In the genomic region with DNA sequence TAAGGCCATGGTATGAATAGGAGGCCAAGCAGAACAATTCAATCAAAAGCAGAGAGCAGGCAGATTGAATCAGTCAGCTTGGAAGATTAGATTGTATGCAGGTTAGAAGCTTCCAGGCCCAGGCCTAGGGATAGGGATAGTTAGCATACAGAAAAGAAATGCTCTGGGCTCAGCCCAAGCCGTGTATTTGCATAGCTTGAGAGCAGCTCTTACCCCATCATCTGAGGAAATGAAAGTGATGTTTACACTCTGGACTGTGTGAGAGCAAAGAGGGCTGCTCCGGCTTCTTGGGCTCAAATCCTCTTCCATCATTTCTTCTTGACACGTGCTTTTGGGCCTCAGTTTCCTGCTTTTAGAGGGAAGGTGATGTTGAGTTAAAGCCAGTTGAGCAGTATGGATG, we compare ENCODE assay signal across 16 mouse cellular contexts. TPM values are rescaled to one million over a fixed set of nuclear protein-coding genes. Genes with fewer than 3 reads are reported as not detected.
"Had no signal": no experiment of that assay in that cellular context is flagged by ENCODE, and none has a peak within 500 bp of the region (broad histone marks: within the 10 kb centered on the region; RNA-seq: fewer than 3 reads in every experiment).

No protein-coding gene starts in this region.

- H3K27ac ChIP-seq: liver, embryonic 12.5 days; liver, embryonic 14.5 days; lung, embryonic 15.5 days; midbrain, embryonic 13.5 days; midbrain, embryonic 15.5 days; neural tube, embryonic 12.5 days; stomach, embryonic 15.5 days; stomach, postnatal 0 days had no signal

- ATAC-seq: liver, embryonic 12.5 days; midbrain, embryonic 13.5 days; midbrain, embryonic 15.5 days had no signal

- DNase-seq: lung, adult 2 months; lung, postnatal 10 days; right cerebral cortex, postnatal 14 days; thymus, adult 2 months; thymus, postnatal 14 days; thymus, postnatal 36 days had no signal

- H3K4me3 ChIP-seq: liver, embryonic 12.5 days; lung, embryonic 15.5 days; midbrain, embryonic 13.5 days; midbrain, embryonic 15.5 days; neural tube, embryonic 12.5 days; stomach, embryonic 15.5 days had no signal

RNA-seq across cellular contexts. Expression of a gene that starts 56.7 kb away (rescaled TPM):
- total RNA-seq: monocyte, adult 5-6 weeks; neutrophil, adult 5-6 weeks had no signal
